Mouse (Mus musculus): Measurements from ENCODE around the gene Egfem1.

- TF ChIP-seq POLR2AphosphoS2 (IDR thresholded peaks at IDR 0.05; ENCODE audit: insufficient read length, low read depth) (no peak), USF1 (IDR thresholded peaks at IDR 0.05; ENCODE audit: low read depth) (no peak), POLR2A (IDR thresholded peaks at IDR 0.05; ENCODE audit: insufficient read length, low read depth) (no peak), TCF3 (IDR thresholded peaks at IDR 0.05; ENCODE audit: insufficient read length, low read depth) (no peak), MAX (IDR thresholded peaks at IDR 0.05; ENCODE audit: low read depth) (no peak)
Measured at GRCm38 (mm10) chr3:29366907-29367306, 285.1 kb downstream of the Egfem1 start.
